Mouse (Mus musculus): Measurements from ENCODE around the gene Rpl10.
A peak's percentile ranks its signal among the peaks of the same experiment; 100 is the strongest.

The Rpl10 gene

GRCm38 (mm10) chrX:74281732-74282394 is 11.3 kb downstream of the Rpl10 start, which contains the start of the genes Taz and Dnase1l1:
Gene Taz, plus strand, starts transcription at chrX:74281912.
Gene Dnase1l1, minus strand, starts transcription at chrX:74282337.
- peak; percentile 91 for DNase-seq

GRCm38 (mm10) chrX:74282395-74283091 is 11.9 kb downstream of the Rpl10 start:
- peak; percentile 92 for DNase-seq

GRCm38 (mm10) chrX:74283092-74283437 is 12.5 kb downstream of the Rpl10 start:
- no peak for DNase-seq

- no peak for DNase-seq
These were observed 22.8 kb downstream of the Rpl10 start for GRCm38 (mm10) chrX:74293431-74293830.

- peak; percentile 95 for DNase-seq
These were observed 26.2 kb downstream of the Rpl10 start, which contains the start of gene Atp6ap1 for GRCm38 (mm10) chrX:74296538-74297448. Gene Atp6ap1, plus strand, starts transcription at chrX:74297097.

- no peak for DNase-seq
These were observed 27.7 kb downstream of the Rpl10 start for GRCm38 (mm10) chrX:74298348-74298747.

GRCm38 (mm10) chrX:74299721-74300120 is 29.1 kb downstream of the Rpl10 start:
- DNase-seq: no peak

- DNase-seq: peak; percentile 82
These were observed 34.5 kb downstream of the Rpl10 start, which contains the start of gene Gdi1 for GRCm38 (mm10) chrX:74304867-74305700. Gene Gdi1, plus strand, starts transcription at chrX:74304998.

GRCm38 (mm10) chrX:74312540-74313464 is 42.2 kb downstream of the Rpl10 start, which contains the start of gene Fam50a:
Gene Fam50a, plus strand, starts transcription at chrX:74313033.
- peak; percentile 93 for DNase-seq
